Mouse (Mus musculus): ENCODE results near the gene Tln2.
A peak's percentile ranks its signal among the peaks of the same experiment; 100 is the strongest.

Gene Tln2

DNA sequence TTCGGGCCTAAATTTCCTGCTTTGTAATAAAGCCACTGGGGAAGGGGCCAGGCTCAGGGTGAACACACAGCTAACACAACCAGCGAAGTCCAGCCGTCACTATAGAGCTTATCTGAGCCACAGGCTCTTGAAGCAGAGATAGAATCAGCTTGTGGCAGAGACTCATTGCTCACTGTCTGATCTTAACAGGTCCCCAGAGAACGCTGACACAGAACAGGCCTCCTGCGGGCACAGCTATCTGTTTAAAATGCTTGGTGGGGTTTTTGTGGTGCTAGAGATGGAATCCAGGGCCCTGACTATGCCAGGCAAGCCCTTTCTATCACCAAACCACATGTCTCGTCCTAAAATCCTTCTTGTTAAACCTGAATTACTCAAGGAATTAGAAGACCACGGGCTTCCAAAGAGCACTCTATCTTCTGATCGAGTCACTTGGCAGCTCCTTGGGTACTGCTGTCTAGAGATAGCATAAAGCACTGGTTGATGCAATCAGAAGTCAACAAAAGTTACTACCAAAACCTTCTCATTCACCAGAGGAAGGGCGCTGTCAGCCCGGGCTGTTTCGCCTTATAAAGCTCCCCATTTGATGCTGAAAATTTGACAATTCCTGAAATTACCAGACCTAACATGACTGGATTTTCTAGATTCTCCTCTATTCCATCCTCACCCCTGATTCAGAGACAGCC lies 95.9 kb downstream of the Tln2 start:
- no peak for DNase-seq

DNA sequence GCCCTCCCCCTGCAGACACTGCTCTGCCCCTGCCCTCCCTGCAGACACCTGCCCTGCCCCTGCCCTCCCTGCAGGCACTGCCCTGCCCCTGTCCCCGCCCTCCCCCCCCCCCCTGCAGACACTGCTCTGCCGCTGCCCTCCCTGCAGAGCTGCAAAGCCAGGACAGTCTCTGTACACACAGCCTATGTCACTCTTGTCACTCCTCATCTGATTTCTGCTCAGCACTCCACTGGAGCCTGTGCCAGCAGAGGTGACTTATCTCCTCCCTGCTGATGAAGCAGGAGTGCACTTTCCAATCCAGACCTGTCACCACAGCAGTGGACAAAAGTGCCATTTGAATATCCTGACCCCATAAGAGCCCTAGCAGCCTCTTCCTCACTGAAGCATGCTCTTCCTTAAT lies 118.0 kb downstream of the Tln2 start:
- no peak for DNase-seq

DNA sequence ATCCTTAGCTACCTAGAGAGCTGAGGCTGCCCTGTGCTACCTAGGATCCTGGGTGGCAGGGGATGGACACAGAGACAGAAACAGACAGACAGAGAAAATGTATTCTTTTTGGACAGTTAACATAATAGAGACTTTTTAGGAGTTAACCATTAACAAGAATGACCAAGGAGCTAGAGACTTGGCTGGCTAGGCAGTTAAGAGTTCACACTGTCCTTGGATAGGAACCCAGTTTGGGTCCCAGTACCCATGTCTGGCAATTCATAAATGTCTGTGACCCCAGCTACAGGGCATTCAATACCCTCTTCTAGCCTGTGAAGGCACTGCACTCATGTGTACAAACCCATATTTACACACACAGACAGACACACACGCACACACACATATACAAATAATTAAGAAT lies 122.0 kb downstream of the Tln2 start:
- DNase-seq = peak; percentile 10 to 50

DNA sequence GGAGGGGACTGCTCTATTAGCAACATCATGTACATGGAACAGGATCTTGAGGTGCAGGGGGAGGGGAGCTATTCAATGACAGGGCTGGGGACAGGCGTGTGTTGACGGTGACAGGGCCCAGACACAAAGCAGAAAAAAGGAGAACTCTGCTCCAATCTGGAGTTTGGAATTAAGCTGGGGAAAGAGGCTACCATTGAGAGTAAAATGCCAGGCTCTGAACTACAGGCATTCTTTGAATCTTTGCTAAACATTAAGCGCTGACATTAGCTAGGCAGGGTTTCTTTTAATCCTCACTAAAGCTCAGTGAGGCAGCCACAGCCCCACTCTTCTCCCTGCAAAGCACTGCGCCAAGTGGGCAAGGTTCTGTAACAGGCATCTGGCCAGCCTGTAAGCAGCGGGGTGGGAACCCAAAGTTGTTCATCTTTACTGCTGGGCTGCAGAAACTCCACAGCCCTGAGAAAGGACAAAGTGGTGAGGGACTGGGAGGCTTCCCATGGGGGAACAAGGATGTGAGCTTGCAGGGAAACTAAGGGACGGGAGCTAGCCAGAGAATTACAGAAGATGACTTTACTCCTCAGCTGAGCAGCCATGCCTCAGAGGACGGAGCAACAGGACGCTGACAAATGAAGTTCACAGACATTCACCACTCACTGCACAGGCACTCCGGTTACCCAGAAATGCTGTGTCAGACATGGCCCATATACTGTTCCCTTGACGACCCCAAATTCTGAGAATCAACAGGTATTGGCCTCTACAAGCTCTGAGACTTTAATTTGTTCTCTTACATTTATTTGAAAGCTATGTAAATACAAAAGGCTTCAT lies 124.0 kb downstream of the Tln2 start:
- peak; percentile 65 to 75 for DNase-seq

DNA sequence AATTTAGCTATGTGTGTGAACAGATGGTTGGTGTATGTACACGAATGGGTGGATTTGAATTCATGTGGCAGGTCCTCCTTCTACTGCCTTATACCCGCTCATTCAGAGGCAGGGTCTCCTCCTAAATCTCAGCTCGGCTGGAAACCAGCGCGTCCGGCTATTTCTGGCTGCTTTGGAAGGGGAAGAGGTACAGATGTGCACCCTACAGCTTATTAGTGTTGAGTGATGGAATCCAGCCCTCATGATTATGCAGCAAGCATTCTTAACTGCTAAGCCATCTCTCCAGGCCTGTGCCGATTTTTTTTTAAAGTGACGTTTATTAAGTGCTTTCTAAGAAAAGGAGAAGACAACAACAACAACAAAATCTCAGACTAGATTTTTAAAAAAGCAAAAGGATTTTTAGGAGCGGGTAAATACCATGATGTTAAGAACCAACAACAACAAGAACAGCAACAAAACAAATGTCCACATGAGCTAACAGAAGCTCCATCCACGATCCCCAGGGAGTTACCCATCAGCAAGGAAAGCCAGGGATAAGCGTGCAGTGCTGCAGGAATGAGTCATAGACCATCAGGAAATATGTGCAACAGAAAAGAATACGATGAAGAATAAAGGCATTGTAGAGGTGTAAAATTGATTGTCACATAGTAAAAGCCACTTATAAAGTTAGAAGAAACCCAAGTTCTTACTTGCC lies 130.2 kb downstream of the Tln2 start:
- no peak for DNase-seq

DNA sequence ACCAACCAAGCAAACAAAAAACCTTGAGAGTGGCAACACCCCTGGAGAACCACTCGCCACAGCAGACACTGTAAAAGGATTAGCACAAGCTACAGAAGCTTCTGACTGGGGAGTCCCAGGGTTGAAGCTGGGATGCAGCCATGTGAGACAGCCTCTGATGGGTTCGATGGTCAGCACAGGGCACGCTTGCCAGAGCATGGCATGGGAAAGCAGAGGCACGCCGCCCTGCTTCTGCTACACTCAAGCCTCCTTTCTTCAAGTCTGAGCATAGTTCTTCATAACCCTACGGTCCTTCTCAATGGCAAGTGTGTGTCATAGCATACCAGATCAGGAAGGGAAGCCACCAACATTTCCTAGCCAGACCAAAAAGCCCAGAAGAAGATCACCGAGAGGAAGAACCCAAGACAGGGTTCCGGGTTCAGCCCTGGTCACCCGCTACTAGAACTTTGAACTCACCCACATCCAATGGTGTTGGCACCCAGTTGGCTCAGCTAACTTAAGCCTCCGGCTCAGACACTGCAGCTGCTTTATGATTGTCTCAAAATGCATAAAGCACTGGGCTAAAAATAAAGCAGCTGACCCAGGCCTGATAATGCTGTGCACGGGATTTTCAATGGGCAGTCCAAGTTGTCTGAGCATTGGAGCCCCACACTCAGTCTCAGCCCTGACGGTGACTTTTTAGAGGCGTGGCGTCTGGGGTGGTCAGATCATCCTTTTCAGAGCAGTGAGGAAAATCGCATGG lies 131.0 kb downstream of the Tln2 start:
- DNase-seq = peak; percentile 62 to 78

DNA sequence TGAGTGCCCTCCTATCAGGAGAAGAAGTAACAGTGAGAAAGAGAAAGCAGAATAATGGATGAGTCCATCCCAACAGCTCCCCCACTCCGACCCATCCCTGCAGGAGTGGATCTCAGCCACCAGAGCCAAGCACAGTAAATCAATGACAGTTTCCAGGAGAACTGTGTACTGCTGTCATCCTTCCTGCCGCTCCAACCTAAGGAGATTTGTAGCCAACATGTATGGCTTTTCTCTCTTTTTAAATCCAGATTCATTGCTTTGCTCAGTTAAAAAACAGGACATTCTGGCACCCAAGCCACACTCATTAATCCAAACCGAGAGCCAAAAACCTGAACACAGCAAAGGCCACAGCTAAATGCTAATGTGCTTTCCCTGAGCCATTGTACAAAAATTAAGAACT lies 133.2 kb downstream of the Tln2 start:
- DNase-seq = no peak

DNA sequence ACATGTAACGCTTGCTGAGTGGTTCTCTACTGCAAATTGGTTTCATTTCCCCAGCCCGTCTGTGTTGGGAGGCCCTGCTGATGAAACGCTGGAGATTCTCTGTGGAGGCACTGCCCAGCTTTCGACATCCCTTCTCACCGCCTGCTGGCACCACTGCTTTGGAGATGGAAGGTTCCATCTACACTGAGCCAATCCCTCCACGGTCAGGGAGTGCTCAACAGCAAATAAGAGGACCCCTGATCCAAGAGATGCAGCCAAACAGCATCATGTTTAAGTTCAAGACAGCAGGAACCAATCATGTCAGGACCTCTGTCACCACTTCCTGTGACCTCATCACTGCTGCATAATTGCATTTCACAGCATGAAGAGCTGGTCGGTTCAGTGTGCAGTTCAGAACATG lies 135.4 kb downstream of the Tln2 start:
- no peak for DNase-seq

DNA sequence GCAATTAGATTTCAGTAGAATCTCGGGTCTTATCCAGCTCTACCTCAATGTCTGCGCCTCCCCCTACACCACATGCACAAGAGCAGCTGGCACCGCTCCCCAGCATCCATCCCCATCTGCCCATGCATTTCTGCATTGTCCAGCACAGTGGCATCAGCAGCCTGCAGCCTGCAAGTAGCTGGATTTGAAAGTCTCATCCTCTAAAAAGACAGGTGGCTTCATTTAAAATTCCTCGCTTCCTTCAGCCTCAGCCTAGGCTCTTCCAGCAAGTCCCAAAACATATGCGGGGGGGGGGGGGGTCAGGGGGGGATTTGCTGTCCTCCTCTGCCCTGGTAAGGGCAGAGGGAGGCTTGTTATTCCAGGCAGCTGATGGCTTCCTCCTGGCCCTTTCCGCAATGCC lies 141.4 kb downstream of the Tln2 start:
- DNase-seq = no peak

DNA sequence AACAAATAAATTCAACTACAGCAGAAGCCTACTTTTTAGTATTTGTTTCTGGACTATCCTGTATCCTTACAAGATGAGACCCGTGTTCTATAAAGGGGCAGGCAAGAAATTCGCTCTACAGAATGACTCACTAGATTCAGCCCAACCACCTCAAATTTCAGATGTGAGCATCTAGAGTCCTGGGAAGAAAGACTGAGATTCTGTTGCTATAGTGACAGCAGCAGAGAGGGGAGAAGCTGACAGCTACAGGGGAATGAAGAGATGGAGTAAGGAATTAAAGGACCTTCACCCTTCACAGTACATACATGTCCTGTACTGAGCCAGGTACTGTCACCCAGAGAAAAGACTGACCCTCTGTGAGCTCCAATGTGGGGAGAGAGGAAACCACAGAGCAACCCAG lies 148.8 kb downstream of the Tln2 start:
- no peak for DNase-seq

DNA sequence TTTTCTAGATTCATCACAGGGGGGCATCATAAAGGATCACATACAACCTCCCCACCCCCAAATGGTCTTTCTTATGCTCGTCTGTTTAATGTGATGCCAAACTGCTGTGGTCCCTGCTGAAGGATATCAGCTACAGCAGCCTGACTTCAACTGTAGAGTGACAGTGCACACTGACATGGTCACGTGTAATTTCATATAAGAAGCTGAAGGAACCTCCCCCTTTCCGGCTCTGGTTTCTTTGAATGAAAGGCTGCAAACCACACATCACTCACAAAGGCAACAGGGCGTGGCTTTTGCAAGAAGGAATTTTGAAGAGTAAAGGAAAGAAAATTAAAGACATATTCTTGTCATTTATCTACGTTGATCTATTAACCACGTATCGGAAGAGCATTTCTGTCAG lies 154.8 kb downstream of the Tln2 start:
- no peak for DNase-seq

DNA sequence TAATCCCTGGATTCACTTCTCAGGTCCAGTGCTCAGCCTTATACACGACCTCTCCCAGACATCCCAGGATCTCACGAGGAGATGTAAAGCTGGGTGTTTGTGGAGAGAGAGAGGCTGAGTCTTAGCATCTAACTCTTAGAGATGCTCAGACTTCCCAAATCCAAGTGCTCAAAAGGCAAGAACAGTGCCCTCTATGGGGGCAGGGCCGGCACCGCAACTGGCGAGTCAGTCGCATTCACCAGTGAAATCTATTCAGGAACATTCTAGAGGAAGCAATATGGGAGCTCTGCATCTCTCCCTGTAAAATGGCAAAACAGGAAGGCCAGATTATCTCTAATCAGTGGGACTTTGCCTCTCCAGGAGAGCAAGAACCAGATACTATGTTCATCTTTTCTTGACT lies 159.9 kb downstream of the Tln2 start:
- DNase-seq = no peak

DNA sequence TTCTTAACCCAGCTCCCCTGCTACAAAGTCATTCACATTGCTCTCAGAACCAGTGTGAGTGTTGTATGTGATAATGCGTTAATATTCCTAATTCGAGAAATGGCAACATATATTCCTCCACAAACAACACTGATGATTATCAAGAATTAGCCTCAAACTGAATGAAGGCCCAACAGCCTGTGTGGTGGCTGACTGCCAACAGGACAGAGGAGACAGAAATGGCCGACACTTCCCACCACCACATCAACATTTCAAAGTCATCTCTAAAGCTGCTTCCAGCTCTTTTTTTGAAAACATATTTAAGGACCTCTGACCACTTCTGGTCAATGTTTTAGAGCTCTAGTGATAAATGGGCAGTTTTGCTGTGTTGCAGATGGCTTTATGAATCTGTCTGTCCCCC lies 161.7 kb downstream of the Tln2 start:
- no peak for DNase-seq

DNA sequence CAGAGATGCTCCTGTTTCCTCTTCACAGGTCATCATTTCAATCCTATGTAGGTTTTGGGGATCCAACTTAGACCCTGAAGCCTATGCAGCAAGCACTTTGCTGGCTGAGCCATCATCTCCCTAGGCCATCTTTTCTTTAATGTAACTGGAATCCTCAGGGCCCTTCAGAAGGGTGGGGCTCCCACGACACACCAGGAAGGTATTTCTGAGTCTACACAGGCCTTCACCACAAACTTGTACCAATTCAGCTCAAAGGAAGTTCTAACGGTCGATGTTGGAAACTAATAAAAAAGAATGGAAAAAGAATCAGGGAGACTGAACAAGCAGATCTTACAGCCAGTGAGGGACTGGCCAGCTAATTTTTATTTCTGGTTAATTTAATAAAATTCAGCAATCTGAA lies 163.1 kb downstream of the Tln2 start:
- no peak for DNase-seq

DNA sequence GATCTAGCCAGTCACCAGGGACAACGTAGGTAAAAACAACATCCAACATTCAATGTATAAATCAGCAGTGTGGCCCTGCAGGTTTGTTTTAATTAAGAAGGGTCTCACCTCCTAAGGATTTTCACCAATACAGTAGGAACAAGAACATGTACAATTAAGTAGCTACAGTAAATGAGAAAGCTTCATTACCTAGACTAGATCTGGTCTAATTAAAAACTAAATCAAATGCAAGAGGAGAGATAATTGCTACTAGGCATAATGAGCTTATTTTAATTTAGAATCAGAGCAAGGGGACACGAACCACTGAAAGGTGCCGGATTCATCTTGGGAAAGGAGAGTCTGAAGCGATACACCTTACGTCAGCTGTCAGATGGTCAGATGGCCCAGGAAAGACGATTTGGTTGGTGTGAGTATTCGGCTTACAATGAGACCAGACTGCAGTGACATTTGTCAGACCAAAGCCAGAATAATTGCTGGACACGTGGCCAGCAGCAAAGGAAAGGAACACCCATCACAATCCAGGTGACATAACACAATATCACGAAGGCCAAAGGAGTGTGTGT lies 175.4 kb downstream of the Tln2 start:
- DNase-seq = no peak

DNA sequence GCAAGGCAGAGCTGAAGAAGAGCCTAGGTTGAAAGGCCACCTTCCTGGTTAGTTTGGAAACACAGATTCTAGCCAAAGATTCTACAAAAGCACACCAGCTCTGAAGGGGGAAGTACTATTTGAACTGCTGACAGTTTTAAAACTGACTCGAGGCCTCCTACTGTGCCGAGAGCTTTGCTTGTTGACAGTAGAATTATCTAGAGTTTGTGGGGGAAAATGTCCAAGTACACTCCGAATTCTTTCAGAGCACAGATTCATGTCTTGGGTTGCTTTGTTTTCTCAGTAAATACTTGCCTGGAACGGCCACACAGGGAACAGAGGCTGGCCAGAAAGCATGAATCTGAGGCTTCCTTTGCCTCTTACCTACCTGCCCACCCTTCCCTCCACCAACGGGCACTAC lies 179.4 kb downstream of the Tln2 start:
- no peak for DNase-seq

DNA sequence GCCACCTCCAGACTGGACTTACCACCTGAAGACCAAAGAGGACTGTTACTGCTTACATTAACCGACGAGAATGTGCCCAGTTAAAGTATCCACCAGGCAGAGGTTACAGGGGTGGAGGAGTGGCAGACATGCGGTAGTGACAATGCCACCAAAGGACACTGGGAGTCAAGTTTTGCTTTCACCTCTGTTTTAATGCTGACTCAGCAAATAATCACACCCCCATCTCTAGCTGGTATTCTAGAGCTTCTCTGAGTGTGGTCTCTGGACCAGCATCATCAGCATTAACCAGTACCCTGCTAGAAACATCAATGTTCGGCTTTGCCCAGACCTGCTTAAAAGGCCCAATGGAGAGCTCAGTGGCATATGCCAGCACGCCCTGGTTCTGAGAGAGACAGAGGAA lies 180.7 kb downstream of the Tln2 start:
- no peak for DNase-seq

DNA sequence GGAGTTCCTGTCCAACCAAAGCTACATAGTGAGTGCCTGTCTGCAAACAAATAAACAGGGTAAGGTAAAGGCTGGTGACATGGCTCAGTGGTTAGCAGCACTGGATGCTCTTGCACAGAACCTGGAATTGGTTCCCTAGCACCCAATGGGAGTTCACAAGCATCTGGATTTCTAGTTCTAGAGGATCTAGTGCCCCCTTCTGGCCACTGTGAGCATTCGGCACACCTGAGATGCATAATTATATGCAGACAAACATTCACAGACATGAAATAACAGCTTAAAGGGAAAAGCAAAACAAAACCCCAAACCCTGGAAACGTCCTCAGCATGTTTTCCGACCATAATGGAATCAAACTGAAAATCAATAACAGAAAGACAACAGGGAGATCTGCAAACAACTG lies 191.4 kb downstream of the Tln2 start:
- DNase-seq = no peak

DNA sequence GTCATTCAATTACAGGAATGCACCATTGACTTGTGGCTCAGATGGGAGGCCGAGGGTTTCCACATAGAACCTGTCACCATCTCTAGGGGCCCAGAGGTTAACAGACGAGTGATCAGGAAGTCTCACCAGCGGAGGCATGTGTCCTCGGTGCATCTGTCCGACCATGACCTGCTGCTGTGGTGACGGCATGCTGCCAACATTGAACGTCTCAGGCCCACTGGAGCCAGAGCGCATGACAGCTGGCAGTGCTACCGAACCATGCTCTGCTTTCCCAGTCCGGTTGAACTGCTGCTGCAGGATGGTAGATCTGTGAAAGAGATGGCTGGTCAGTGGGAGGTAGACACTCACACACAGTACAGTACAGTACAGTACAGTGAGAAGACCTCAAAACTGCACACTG lies 197.0 kb downstream of the Tln2 start:
- no peak for DNase-seq

DNA sequence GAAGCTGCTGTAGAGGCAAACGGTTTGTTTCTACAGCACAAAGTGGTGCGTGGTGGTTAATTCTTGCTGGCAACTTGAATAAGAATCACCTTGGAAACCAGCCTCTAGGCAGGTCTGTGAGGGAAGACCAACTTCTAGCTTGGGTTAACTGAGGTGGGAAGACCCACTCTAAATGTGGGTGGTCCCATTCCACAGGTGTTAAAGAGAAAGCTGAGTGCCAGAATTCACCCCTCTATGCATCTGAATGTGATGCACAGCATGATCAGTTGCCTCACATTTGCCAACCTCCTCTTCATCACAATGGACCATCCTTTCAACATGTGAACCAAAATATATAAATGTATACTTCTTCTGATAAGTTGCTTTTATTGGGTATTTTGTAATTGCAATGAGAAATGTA lies 197.4 kb downstream of the Tln2 start:
- no peak for DNase-seq

DNA sequence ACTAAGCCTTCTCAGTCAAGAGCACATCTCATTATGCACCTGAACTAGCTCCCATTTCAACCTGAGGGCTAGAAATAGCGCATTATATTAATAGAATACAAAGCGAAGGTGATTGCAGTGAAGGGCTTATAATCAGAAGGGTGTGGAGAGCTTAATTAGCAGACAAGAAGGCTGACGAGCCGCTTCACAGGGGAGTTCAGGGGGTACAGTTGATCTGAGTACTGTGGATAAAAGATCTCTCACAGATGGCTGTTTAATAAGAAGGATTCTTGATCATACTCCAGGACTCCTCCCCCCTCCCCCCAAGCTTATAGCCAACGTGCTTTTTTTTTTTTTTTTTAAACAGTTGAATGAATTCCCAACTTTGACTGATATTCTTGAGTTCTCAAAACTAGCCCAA lies 198.0 kb downstream of the Tln2 start:
- DNase-seq = no peak

DNA sequence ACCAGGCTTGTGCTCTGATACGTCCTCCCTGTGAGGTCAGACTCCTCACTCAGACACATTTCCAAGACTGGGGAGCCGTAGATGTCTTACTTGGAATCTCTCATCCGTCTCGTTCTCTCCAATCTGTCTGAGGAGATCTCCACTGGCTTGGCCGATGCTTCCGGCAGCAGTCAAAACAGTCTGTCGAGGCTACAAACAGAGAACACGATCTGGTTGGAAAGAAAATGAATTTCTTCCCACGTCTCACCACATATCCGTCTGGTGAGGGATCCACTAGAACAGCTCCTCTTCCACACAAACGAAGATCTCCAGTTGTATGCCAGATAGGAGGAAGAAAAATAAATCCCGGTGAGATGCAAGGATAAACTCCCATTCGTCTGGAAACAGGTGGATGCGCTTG lies 205.1 kb downstream of the Tln2 start:
- no peak for DNase-seq

DNA sequence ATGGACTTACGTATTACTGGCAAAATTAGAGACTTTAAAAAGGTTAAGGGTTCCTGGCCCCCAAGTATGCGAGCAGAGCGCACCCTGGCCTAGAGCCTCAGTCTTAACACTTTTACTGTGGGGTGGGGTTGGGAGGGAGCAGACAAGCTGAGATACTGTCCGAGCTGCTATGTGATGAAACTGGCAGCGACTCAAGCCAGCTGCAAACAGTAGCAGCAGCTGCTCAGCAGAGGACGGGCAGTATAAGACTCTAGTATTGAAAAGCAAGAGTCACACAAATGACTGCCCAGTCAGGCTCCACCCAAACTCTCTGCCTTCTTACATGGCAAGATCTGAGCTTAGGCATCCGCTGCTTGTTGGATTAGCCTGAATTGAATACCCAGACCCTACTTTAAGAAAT lies 206.1 kb downstream of the Tln2 start:
- no peak for DNase-seq

All from kidney, postnatal 25 days (tissue).